Mouse (Mus musculus): ENCODE results near the gene Hist2h3b.
A peak's percentile ranks its signal among the peaks of the same experiment; 100 is the strongest.
"Not testable (repeated sequence)": the region's sequence is repeated elsewhere in the genome, so short reads cannot be mapped to it uniquely, and the experiment has no call there.

Hist2h3b gene

GRCm38 (mm10) chr3:96262979-96263550 lies 5.4 kb upstream of the Hist2h3b start, which contains the start of gene Hist2h4:
Gene Hist2h4, minus strand, starts transcription at chr3:96263311.
- peak; percentile 98 for DNase-seq (ENCODE audit: low read depth)

DNA sequence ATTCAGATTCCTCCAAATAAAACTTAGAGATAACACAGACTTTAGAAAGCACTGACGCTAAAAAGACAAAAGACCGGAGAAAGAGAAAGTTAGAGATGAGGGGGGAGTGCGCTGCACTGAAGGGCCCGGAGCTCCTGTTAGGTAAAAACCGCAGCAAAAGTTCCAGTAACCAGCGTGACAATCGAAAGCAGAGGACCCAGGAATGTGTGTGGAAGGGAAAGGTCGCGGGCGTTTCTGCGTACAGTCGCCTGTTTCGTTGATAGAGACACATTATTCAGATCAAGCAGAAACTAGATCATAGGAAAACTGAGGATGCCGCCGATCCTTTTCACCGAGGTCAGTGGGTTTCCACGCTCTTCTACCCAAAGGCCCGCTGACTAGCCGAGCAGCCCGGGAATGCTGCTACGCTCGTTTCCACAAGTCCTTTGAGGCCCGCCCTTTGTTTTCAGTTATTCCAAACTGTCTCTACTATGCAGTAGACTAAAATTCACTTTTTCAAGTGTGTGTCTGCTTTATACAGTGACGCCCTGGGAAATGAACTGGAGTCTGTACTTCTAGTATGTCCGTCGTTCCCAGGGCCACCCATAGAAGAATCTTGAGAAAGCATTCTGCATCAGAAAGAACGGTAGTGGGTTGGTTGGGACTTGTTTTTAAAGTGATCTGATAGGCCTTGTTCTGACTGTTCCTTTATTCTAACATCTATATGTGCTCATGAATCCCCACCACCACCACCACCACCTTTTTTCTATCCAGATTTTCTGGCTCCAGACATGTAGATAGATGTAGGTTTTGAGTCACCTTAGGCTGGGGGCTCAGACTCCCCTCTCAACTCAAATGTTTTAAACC lies 4.7 kb upstream of the Hist2h3b start:
- DNase-seq (ENCODE audit: low read depth), result no peak

- DNase-seq (ENCODE audit: low read depth), result no peak
Observed at GRCm38 (mm10) chr3:96264404-96264949, 4.0 kb upstream of the Hist2h3b start.

GRCm38 (mm10) chr3:96266132-96266710 lies 2.2 kb upstream of the Hist2h3b start:
- no peak for DNase-seq (ENCODE audit: low read depth)

- DNase-seq (ENCODE audit: low read depth), result no peak
Observed at GRCm38 (mm10) chr3:96267541-96267940, 913 bp upstream of the Hist2h3b start.

- not testable (repeated sequence) for DNase-seq (ENCODE audit: low read depth)
Observed at GRCm38 (mm10) chr3:96268776-96269378, 423 bp downstream of the Hist2h3b start.

- peak; percentile 98 for DNase-seq (ENCODE audit: low read depth)
Observed at GRCm38 (mm10) chr3:96269511-96270474, 1.3 kb downstream of the Hist2h3b start, which contains the start of gene Hist2h2bb. Gene Hist2h2bb, plus strand, starts transcription at chr3:96269752.

- DNase-seq (ENCODE audit: low read depth), result peak; percentile 83
Observed at GRCm38 (mm10) chr3:96273591-96274465, 5.4 kb downstream of the Hist2h3b start.

GRCm38 (mm10) chr3:96277428-96277799 lies 9.0 kb downstream of the Hist2h3b start:
- peak; percentile 81 for DNase-seq (ENCODE audit: low read depth)

GRCm38 (mm10) chr3:96277800-96278624 lies 9.6 kb downstream of the Hist2h3b start:
- peak; percentile 93 for DNase-seq (ENCODE audit: low read depth)

DNA sequence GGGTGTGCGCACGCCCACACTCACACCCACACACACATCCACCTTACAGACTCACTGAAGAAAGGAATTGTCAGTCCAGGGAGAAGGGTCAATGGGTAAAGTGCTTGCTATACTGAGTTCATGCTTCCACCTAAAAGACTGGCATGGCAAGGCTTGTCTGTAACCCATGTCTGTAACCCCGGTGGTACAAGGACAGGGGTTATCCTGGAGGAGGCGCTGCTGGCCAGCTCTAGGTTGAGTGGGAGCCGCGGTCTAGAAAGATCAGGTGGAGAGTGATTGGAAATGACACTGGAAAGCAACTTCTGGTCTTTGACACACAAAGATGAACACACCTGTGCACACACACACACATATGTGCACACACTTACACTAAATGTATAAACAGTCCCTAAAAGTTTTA lies 12.2 kb downstream of the Hist2h3b start:
- no peak for DNase-seq (ENCODE audit: low read depth)

GRCm38 (mm10) chr3:96284457-96284856 lies 16.0 kb downstream of the Hist2h3b start:
- DNase-seq (ENCODE audit: low read depth), result no peak

- DNase-seq (ENCODE audit: low read depth), result not testable (repeated sequence)
Observed at GRCm38 (mm10) chr3:96287334-96287733, 18.9 kb downstream of the Hist2h3b start.

DNA sequence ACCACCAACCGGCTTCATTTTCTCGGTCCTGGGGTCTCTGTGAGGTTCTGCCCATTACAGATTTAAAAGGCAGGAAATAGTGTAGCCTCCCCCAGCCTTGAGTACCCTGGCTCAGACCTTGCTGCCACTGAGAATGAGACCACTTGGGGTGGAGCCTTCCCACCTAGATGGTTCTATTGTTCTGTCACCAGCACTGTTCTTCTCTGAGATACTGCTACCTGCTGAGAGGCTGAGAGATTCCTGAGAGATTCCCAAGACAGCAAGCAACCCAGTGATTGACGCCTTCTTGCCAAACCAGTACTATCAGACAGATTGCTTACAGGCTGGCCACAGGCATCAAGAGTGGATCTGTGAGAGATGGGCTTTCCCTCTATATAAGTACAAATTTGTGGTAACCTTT lies 20.7 kb downstream of the Hist2h3b start:
- no peak for DNase-seq (ENCODE audit: low read depth)

GRCm38 (mm10) chr3:96290727-96291126 lies 22.3 kb downstream of the Hist2h3b start:
- not testable (repeated sequence) for DNase-seq (ENCODE audit: low read depth)

- no peak for DNase-seq (ENCODE audit: low read depth)
Observed at GRCm38 (mm10) chr3:96292641-96293040, 24.2 kb downstream of the Hist2h3b start.

- no peak for DNase-seq (ENCODE audit: low read depth)
Observed at GRCm38 (mm10) chr3:96293368-96293767, 24.9 kb downstream of the Hist2h3b start.

DNA sequence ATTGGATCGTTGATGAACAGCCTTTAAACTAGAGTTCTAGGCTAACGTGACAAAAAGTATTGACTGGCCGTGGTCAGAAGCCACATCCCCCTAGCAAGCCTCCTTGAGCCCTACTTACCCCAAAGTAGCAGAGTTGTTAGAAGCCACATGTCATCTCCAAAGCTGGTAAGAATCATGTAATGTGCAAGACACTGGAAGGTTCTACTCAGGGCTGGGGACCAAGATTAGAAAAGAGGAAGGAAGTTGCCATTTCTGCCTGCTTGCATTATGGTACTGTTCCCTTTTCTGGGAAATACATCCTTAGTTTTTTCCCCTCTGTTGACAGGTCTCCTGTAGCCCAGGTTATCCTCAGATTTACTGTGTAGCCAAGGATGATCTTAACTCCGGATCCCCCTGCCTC lies 25.3 kb downstream of the Hist2h3b start, which contains the start of gene Fcgr1:
Fcgr1 (minus strand) TSS at position 183 of the 400 bp plus-strand sequence.
- DNase-seq (ENCODE audit: low read depth), result no peak

DNA sequence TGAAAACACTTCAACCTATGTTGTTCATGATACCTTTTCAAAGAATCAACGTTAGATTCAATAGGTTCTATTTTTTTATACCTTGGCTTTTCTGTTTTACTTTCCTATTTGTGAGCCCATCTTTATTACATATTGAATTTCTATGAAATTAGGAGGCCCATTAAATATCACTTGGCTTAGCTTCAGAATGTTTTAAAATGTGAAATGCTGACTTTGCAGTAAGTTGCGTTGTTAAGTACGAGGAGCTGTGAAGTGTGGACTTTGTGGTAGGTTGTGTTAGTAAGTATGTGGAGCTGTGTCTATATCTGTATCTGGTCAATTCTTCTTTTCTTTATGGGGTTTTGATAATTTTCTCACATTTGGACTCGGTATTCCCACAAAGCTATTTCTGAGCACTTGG lies 29.9 kb downstream of the Hist2h3b start:
- DNase-seq (ENCODE audit: low read depth), result no peak
